Mouse (Mus musculus) brown adipose tissue, adult 24 weeks (tissue): Measurements from ENCODE around the gene Nanog. TPM values are rescaled to one million over a fixed set of nuclear protein-coding genes. Genes with fewer than 3 reads are reported as not detected.

Experiments
- H3K27ac ChIP-seq: fragments of 200-500 bp; replicated peaks from 2 replicates; pipeline ENCODE4 v1.5.1; 2012; ENCODE audit warnings: low read depth, mild to moderate bottlenecking, low read length
- H3K4me1 ChIP-seq: fragments of 200-500 bp; 2 replicates; pipeline ENCODE4 v1.6.1; 2012; ENCODE audit warnings: low read length, mixed read lengths; ENCODE audit not compliant: control insufficient read depth, insufficient read depth, insufficient read length
- H3K4me3 ChIP-seq: fragments of 200-500 bp; 2 replicates; pipeline ENCODE4 v1.5.1; 2012; ENCODE audit warnings: low read depth, mild to moderate bottlenecking, low read length, moderate library complexity; ENCODE audit not compliant: insufficient read depth
- polyA plus RNA-seq: library from polyadenylated mRNA; stranded (reverse); fragments of >200 nt; gene quantifications from 2 replicates; pipeline ENCODE4 v1.2.4, GENCODE M21; 2012; ENCODE audit not compliant: missing spikeins, insufficient read depth, insufficient read length

Nanog gene
- polyA plus RNA-seq = not detected in 2 replicates

DNA sequence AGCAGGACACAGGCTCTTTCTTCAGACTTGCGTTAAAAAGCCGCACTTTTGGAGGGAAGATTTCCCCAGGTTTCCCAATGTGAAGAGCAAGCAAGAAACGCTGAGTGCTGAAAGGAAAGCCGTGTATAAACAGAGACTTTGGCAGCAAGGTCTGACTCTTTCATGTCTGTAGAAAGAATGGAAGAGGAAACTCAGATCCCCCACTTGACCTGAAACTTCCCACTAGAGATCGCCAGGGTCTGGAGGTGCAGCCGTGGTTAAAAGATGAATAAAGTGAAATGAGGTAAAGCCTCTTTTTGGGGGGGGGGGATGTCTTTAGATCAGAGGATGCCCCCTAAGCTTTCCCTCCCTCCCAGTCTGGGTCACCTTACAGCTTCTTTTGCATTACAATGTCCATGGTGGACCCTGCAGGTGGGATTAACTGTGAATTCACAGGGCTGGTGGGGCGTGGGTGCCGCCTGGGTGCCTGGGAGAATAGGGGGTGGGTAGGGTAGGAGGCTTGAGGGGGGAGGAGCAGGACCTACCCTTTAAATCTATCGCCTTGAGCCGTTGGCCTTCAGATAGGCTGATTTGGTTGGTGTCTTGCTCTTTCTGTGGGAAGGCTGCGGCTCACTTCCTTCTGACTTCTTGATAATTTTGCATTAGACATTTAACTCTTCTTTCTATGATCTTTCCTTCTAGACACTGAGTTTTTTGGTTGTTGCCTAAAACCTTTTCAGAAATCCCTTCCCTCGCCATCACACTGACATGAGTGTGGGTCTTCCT is at the start of gene Nanog:
Gene Nanog (plus strand): TSS at position 454 of the 765 bp plus-strand sequence.
- Histone ChIP-seq H3K4me1 (no peaks in the 10 kb centered on the region; the same call in 1 of the 2 replicates), H3K27ac (no peak within 1 kb of the TSS), H3K4me3 (no peak within 1 kb of the TSS)

DNA sequence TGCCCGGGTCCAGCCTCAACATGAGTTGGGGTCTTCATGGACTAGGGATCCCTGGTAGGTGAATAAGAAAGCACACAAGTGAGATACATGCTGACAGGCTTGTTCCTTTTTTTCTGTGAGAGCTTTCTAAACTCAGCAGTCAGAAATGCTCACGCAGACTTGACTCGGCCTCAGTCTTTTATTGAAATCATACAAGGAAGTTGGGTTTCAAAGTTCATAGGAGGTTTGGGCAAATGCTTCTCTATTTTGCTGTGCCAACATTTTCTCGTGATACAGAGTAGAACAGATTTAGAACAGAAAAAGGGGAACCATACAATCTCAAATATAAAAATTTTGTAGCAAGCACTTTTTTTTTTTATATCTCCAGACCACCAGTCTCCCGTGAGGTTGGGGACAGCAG is 49.7 kb upstream of the Nanog start:
- Histone ChIP-seq H3K4me3 (no peak overlapping the region), H3K27ac (peak overlapping the region; percentile 88), H3K4me1 (no peaks in the 10 kb centered on the region)

DNA sequence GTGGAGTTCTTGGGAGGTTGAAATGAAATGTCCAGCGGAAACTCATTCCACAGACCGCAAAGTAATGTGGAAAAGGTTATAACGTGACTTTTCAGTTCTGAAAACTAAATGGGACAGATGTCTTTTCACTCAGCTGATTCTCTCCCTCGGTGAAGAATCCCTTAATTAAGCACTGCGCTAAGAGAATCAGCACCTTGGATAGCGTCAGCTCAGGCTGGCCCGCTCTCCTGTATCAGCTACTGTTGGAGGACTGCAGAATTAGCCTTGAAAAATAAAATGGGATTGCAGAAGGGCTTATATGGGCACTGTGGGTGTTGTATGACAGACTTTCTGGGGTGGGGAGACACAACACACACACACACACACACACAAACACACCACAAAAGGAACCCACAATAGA is 47.7 kb upstream of the Nanog start:
- no peak overlapping the region for H3K4me3 ChIP-seq
- H3K27ac ChIP-seq = no peak overlapping the region
- H3K4me1 ChIP-seq = no peaks in the 10 kb centered on the region

DNA sequence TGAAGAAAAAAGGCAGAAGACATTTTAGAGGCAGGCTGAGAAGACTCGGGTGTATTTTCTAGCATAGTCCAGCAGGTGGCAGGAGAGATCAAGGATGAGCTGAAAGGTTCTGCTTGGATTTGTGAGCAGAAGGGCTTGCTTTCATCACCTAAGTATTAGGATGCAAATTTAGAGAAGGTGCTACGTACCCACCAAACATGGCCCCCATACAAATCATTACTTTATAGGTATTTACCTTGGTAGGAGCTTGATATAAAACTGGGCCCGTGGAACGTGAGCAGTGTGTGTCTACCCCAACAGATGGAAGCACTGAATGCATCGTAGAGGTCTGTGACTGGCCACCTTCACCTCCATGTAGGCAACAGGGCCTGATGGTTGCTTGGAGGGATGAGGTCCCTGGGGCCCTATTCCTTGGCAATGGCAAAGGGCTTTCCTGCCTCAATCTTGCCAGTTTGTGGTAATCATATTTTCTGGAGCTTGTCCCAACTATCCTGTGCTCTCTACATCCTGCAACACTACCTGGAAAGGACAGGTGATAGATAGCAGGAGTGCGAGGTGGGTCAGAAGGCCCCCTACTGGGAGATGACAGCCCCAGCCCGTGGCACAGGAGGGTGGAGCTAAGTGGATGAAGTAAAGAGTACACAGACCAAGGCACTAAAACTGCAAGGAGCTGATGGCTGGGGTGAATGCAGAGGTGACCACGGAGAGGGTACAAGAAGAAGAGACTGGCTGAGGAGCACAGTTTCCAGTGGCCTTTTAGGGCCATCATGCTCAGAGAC is 46.5 kb upstream of the Nanog start:
- no peak overlapping the region for H3K4me3 ChIP-seq
- no peaks in the 10 kb centered on the region for H3K4me1 ChIP-seq
- no peak overlapping the region for H3K27ac ChIP-seq

DNA sequence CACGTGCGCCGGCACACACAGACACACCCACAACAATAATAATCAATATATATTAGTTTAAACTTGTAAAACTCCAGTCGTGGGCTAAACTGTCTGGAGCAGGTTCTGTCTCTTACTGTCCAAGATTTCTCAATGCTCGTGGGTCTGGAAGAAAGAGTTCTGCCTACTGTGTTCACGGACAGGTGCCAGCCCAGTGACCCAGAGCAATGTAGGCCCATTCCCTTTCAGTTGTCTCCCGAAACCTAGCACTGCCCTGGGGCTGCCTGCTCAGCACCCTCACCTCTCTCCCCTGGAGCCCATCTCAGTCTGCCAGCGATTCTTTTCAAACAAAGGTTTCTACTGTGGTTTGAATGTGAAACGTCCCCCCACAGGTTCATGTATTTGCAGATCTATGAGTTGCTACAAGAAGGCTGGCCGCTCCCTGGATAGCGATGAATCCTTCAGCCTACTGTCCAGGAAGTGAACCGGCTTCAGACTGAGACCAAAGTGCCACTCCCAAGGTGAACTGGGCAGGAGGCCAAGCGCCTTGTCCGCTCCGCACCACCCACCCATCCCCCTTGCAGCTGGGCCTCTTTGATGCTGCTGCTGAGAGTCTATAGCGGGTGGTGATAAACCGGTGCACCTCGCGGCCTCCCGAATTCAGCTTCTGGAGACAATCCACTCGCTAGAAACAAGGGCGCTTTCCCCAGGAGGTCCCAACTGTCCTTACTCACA is 44.6 kb upstream of the Nanog start:
- no peak overlapping the region for H3K27ac ChIP-seq
- no peaks in the 10 kb centered on the region for H3K4me1 ChIP-seq
- H3K4me3 ChIP-seq = no peak overlapping the region

DNA sequence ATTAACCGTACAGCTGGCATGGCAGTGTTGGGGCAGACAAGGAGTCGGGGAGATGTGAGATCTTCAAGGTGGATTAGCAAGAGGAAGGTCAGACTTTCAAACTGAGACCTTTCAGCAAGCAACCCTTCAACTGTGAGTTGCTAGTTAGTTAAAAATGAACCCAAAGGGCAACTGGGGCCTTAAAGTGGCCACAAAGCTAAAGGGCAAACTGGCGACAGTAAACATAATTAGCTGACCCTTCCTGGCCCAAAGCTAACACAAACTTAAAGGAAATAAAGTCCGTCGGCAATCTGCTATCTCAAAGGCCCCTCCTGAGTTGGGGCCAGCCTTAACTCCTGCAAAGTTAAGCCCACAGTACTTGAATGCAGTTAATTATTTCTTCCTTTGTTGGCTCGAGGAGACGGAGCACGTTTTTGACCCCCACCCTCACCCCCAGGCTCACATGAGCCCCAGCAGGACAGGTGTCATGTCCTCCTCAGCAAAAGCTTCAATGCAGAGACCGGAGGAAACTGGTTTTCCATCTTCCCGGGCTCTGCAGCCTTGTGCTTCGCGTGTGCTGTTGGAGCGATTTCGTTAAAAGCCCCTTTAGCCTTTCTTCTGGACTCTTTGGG is 43.6 kb upstream of the Nanog start:
- Histone ChIP-seq H3K4me3 (no peak overlapping the region), H3K27ac (no peak overlapping the region), H3K4me1 (no peaks in the 10 kb centered on the region)

DNA sequence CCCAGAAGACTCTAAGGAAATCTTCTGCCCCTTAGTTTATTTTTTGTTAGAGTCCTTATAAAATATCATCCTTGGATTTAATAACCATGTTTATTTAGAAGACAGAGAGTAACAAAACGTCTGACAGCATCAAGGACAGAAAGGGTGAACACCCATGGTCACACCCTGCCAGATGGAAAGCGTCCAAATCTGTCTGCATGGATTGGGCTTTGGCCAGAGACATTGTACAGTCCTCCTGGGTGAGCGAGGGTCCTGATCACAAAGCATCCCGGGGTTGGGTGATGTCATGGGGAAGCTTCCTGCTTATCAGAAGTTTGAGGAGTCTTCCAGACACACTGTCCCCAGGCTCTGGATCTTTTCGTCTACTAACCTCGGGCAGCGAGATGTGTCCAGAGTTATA is 41.4 kb upstream of the Nanog start:
- H3K4me1 ChIP-seq = no peaks in the 10 kb centered on the region
- no peak overlapping the region for H3K4me3 ChIP-seq
- no peak overlapping the region for H3K27ac ChIP-seq

DNA sequence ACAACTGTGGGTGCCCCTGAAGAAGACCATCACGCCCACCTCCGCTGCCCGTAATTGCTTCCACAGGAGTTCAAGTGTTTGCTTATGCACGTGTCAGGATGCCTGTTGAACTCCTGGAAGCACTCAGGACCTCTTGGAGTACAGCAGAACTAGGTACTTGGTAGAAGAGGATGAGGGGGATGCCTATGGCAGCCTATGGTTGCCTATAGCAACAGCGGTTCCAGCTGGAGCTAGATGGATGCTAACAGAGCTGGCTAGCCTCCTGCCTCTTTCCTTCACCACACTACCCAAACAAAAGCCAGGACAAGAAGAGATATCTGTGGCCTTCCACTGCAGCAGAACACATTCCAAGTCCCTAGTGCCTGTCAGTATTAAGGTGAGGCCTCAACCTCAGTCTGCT is 39.6 kb upstream of the Nanog start:
- Histone ChIP-seq H3K27ac (no peak overlapping the region), H3K4me1 (no peaks in the 10 kb centered on the region), H3K4me3 (no peak overlapping the region)

DNA sequence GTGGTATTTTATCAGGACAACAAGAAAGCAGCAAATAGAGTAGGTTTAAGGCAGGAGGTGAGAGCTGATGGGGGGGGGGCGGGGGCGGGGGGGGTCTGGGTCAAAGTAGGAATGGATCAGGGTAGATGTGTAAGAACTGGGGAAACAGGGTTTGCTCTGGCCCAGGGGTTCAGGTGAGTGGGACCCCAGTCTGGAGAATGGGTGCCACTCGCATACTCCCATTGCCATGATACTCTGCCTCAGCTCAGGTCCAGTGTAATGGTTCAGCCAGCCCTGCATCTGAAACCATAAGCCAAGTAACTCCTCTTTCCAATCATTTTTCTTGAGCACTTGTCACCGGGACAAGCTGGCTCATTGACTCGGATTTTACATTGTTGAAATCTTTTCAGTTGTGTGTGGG is 38.5 kb upstream of the Nanog start:
- H3K27ac ChIP-seq = no peak overlapping the region
- H3K4me1 ChIP-seq = no peaks in the 10 kb centered on the region
- no peak overlapping the region for H3K4me3 ChIP-seq

DNA sequence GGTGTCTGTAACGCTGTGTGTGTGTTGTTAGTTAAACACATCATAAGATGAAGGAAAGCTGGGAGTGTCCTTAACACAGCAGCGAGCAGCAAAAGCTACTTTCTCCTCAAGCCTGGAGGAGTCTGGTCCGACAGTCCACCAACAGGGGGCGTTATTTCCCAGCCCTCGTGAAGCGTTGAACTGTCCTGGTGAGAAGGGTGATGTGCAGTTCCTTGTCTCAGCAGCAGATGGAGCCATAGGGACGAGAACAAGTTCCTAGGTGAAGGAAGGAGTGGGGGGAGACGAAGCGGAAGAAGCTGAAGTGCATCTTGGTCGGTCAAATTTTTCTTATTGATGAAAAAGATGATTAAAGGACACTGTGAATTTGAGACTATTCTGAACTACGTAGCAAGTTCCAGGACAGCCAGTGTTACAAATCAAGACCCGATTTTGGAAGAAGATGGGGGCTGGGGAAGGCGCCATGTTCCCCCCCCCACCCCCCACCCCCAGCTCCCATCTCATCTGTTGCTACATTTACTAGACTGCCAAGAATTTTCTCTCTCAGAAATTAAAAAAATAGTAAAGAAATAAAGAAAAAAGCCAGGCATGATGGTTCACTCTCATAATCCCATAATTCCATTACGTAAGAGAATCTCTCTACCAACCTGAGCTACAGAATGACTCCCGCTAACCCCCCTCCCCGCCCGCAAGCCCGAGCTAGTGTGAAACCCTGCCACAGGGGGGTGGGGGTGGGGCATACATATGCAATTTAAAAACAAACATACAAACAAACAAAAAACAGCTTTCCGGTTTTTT is 37.7 kb upstream of the Nanog start:
- Histone ChIP-seq H3K4me1 (no peaks in the 10 kb centered on the region), H3K27ac (no peak overlapping the region), H3K4me3 (no peak overlapping the region)

DNA sequence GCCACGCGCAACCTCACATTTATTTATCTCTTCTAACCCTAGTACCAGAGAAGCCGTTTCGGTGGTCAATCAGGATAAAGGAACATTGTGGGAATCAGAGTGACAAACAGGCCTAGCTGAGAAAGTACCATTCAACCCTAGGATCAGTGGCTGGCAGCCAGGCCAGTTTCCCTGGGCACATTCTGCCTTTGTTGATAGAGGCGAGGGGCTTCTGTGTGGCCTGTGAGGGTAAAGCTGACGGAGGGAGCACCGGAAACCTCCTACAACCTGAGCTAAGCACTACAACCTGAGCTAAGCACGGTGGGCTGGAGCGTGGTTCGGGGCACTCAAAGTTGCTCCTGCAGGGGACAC is 37.1 kb upstream of the Nanog start:
- Histone ChIP-seq H3K27ac (no peak overlapping the region), H3K4me3 (no peak overlapping the region), H3K4me1 (no peaks in the 10 kb centered on the region)

DNA sequence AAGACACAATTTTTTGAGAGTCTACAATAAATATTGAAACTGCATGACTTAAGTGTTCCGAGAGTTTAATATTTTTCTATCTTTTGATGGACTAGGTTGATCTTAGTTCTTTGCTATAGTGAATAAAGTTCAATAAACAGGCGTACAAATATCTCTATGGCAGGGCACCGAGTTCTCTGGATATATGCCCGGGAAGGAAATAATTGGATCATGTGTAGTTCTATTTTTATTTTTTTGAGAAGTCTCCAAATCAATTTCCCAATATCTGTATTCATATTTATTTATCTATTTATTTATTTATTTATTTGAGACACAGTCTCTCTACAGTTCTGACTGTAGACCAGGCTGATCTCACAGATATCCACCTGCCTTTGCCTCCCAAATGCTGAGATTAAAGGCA is 36.4 kb upstream of the Nanog start:
- no peak overlapping the region for H3K4me3 ChIP-seq
- H3K27ac ChIP-seq = no peak overlapping the region
- no peaks in the 10 kb centered on the region for H3K4me1 ChIP-seq

DNA sequence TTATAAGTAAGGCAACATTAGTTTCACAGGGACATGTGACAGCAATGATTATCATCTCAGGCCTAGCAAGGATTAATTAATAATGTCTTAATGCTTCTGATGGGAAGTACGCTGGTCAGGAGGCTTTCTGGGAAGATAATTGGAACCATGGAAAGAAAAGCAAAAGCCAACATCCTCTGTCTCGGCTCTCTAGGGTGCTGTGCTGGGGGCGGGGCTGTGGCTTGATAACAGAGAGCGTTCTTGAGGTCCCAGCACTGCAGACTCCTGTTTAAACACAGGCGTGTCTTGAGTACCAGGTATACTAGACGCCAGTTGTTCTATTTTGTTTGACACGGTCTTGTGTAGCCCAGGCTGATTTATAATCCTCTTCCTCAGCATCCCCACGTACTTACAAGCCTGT is 34.5 kb upstream of the Nanog start:
- Histone ChIP-seq H3K4me3 (no peak overlapping the region), H3K27ac (no peak overlapping the region), H3K4me1 (no peaks in the 10 kb centered on the region)

DNA sequence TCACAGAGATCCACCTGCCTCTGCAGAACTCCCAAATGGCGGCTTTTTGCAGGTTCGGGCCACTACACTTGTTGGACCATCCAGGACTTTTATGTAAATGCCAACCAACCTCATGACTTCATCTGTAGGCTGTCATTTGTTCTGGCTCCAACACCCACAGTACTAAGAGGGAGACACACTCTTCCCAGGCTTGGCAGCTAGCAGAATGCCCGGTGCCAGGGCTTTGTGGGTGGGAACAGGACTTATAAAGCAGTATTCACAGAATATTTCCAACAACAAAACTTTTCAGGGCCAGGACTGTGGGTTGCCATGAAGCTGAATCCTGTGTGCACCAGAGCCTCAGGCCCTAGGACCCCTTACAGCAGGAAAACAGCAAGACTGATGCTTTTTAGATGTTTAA is 24.6 kb upstream of the Nanog start:
- Histone ChIP-seq H3K4me1 (no peaks in the 10 kb centered on the region), H3K4me3 (no peak overlapping the region), H3K27ac (no peak overlapping the region)
